Mouse (Mus musculus): ENCODE data around the gene Efna1. TPM values are rescaled to one million over a fixed set of nuclear protein-coding genes. Genes with fewer than 3 reads are reported as not detected.

Gene Efna1
- polyA plus RNA-seq, 1 experiment from 2014 or later, result 174 TPM

DNA sequence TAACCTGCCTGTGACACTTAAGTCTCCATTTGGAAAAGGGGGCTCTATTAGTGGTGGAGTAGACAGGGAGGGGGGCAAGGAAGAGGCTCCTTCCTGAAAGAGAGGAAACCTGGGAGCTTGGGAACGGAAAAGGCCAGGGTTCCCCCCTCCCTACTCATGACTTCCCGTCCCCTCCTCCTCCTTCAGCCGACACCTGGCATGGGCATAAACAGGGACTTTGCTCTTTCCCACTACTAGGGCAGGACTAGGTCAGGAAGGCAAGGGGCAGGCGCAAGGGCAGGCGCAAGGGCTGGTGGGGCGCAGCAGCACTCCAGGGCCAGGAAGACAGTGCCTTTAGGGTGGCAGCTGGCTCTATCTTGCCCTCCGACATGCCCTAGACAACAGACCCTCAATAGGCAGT is 2.8 kb downstream of the Efna1 start:
- peak; percentile 85 for TF ChIP-seq EP300 (IDR thresholded peaks at IDR 0.05)
- no peak for TF ChIP-seq CTCF (IDR thresholded peaks at IDR 0.05)
- H3K27me3 ChIP-seq (replicated peaks; ENCODE audit: insufficient read depth, low read length), result no peaks in the 10 kb centered on the region
- WGBS, result 40% methylated on average over 7 of the region's 7 CpGs
- peak overlapping the region; percentile 81 for H3K9ac ChIP-seq (replicated peaks; ENCODE audit: low read depth)
- ATAC-seq (peak; percentile 27), DNase-seq (ENCODE audit: low spot score) (peak; percentile 81)
- H3K4me2 ChIP-seq (replicated peaks; ENCODE audit: low read depth, low read length), result peak overlapping the region; percentile 81
- H3K9me3 ChIP-seq (ENCODE audit: low read length), result no peaks in the 10 kb centered on the region
- peaks cover 8% of the 10 kb centered on the region; the same call in 1 of the 2 replicates for H3K4me1 ChIP-seq (ENCODE audit: insufficient read depth, low read depth, low read length)
- H3K36me3 ChIP-seq (ENCODE audit: insufficient read depth, low read length), result peaks cover 17% of the 10 kb centered on the region; the same call in 1 of the 2 replicates
- peak overlapping the region; percentile 97 for H3K27ac ChIP-seq (ENCODE audit: low read length)
- H3K4me3 ChIP-seq (ENCODE audit: low read depth, low read length), result peak overlapping the region; percentile 76

- 15% methylated on average over 14 of the region's 14 CpGs for WGBS
- Histone ChIP-seq H3K27me3 (replicated peaks; ENCODE audit: insufficient read depth, low read length) (no peaks in the 10 kb centered on the region), H3K27ac (ENCODE audit: low read length) (peak overlapping the region; percentile 97), H3K4me2 (replicated peaks; ENCODE audit: low read depth, low read length) (peak overlapping the region; percentile 81), H3K4me3 (ENCODE audit: low read depth, low read length) (peak overlapping the region; percentile 76), H3K4me1 (ENCODE audit: insufficient read depth, low read depth, low read length) (peaks cover 8% of the 10 kb centered on the region; the same call in 1 of the 2 replicates), H3K9ac (replicated peaks; ENCODE audit: low read depth) (peak overlapping the region; percentile 81), H3K9me3 (ENCODE audit: low read length) (no peaks in the 10 kb centered on the region), H3K36me3 (ENCODE audit: insufficient read depth, low read length) (peaks cover 21% of the 10 kb centered on the region)
- TF ChIP-seq CTCF (IDR thresholded peaks at IDR 0.05), result no peak
- TF ChIP-seq EP300 (IDR thresholded peaks at IDR 0.05), result no peak
- ATAC-seq, result no peak
- peak; percentile 81 for DNase-seq (ENCODE audit: low spot score)
Measured at GRCm38 (mm10) chr3:89277281-89278021, 3.5 kb downstream of the Efna1 start.

DNA sequence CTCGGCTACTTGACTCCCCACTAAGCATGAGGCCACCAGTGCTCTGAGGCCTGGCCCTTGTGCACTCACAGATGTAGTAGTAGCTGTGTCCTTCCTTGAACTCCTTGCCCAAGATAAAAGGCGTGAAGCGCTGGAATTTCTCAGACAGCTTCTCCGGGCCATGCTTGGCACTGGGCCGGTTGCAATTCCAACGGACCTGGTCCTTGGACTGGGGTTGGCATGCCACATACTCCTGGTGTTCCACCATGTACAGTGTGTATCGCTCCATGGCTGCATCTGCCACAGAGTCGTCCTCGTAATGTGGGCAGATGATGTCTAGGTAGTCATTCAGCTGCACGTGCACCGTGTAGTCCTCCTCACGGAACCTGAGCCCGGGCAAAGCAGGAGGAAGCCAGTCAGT is 4.9 kb downstream of the Efna1 start:
- no peak for TF ChIP-seq EP300 (IDR thresholded peaks at IDR 0.05)
- H3K4me2 ChIP-seq (replicated peaks; ENCODE audit: low read depth, low read length), result peak overlapping the region; percentile 81; the same call in 1 of the 2 replicates
- H3K4me1 ChIP-seq (ENCODE audit: insufficient read depth, low read depth, low read length), result no peaks in the 10 kb centered on the region
- ATAC-seq (no peak), DNase-seq (ENCODE audit: low spot score) (no peak)
- H3K27me3 ChIP-seq (replicated peaks; ENCODE audit: insufficient read depth, low read length), result no peaks in the 10 kb centered on the region
- H3K27ac ChIP-seq (ENCODE audit: low read length), result peak overlapping the region; percentile 97; the same call in 1 of the 2 replicates
- H3K9ac ChIP-seq (replicated peaks; ENCODE audit: low read depth), result no peak overlapping the region
- 79% methylated on average over 13 of the region's 13 CpGs for WGBS
- no peaks in the 10 kb centered on the region for H3K9me3 ChIP-seq (ENCODE audit: low read length)
- no peak overlapping the region for H3K4me3 ChIP-seq (ENCODE audit: low read depth, low read length)
- peaks cover 29% of the 10 kb centered on the region for H3K36me3 ChIP-seq (ENCODE audit: insufficient read depth, low read length)

GRCm38 (mm10) chr3:89271760-89272159 is 9.2 kb downstream of the Efna1 start:
- H3K36me3 ChIP-seq (ENCODE audit: insufficient read depth, low read length), result peaks cover 29% of the 10 kb centered on the region
- H3K4me1 ChIP-seq (ENCODE audit: insufficient read depth, low read depth, low read length), result peaks cover 16% of the 10 kb centered on the region; the same call in 1 of the 2 replicates
- H3K4me2 ChIP-seq (replicated peaks; ENCODE audit: low read depth, low read length), result no peak overlapping the region
- H3K9me3 ChIP-seq (ENCODE audit: low read length), result no peaks in the 10 kb centered on the region
- H3K9ac ChIP-seq (replicated peaks; ENCODE audit: low read depth), result no peak overlapping the region
- TF ChIP-seq CTCF (IDR thresholded peaks at IDR 0.05) (no peak), EP300 (IDR thresholded peaks at IDR 0.05) (no peak)
- H3K27ac ChIP-seq (ENCODE audit: low read length), result no peak overlapping the region
- no peaks in the 10 kb centered on the region for H3K27me3 ChIP-seq (replicated peaks; ENCODE audit: insufficient read depth, low read length)
- ATAC-seq (peak; percentile 25; the same call in 1 of the 2 replicates), DNase-seq (ENCODE audit: low spot score) (peak; percentile 32)
- 48% methylated on average over 6 of the region's 6 CpGs for WGBS
- no peak overlapping the region for H3K4me3 ChIP-seq (ENCODE audit: low read depth, low read length)

DNA sequence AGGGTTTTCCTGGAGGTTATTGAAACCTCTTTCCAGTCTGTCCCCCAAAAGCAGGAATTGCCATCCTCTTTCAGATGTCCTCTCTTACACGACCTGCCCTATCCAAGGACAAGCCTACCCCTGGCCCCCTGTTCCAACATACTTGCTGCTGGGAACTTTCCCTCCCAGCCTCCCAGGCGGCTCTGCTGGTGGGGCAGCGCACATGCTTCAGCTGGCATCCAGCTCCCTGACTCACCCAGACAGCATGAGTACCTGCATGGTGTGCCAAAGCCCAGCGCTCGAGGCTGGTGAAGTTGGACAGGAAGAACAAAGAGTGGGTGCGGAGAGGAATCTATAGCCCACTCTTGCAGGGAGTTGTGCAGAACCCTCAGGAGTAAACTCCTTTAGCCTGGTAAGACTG is 10.1 kb downstream of the Efna1 start:
- WGBS, result 49% methylated on average over 6 of the region's 6 CpGs

GRCm38 (mm10) chr3:89270051-89270755 is 10.7 kb downstream of the Efna1 start, which contains the start of gene Slc50a1:
TSS of gene Slc50a1 (minus strand) at chr3:89270570.
- Histone ChIP-seq H3K9me3 (ENCODE audit: low read length) (no peaks in the 10 kb centered on the region), H3K4me2 (replicated peaks; ENCODE audit: low read depth, low read length) (peak within 1 kb of the TSS; percentile 59), H3K36me3 (ENCODE audit: insufficient read depth, low read length) (peaks cover 18% of the 10 kb centered on the region), H3K4me3 (ENCODE audit: low read depth, low read length) (peak within 1 kb of the TSS; percentile 52), H3K27ac (ENCODE audit: low read length) (peak within 1 kb of the TSS; percentile 79), H3K27me3 (replicated peaks; ENCODE audit: insufficient read depth, low read length) (no peaks in the 10 kb centered on the region), H3K9ac (replicated peaks; ENCODE audit: low read depth) (peak within 1 kb of the TSS; percentile 41), H3K4me1 (ENCODE audit: insufficient read depth, low read depth, low read length) (peaks cover 16% of the 10 kb centered on the region; the same call in 1 of the 2 replicates)
- DNase-seq (ENCODE audit: low spot score) (peak; percentile 83), ATAC-seq (peak; percentile 69)
- 3% methylated on average over 34 of the region's 39 CpGs for WGBS
- no peak for TF ChIP-seq EP300 (IDR thresholded peaks at IDR 0.05)
- peak; percentile 73 for TF ChIP-seq CTCF (IDR thresholded peaks at IDR 0.05)

More for the DNA sequence above, 10.1 kb downstream of the Efna1 start:
- peak; percentile 65 for DNase-seq (ENCODE audit: low spot score)
- H3K9ac ChIP-seq (replicated peaks; ENCODE audit: low read depth), result no peak overlapping the region
- peak; percentile 41 for ATAC-seq
- peak overlapping the region; percentile 52; the same call in 1 of the 2 replicates for H3K4me3 ChIP-seq (ENCODE audit: low read depth, low read length)
- H3K9me3 ChIP-seq (ENCODE audit: low read length), result no peaks in the 10 kb centered on the region
- H3K36me3 ChIP-seq (ENCODE audit: insufficient read depth, low read length), result peaks cover 25% of the 10 kb centered on the region
- H3K4me1 ChIP-seq (ENCODE audit: insufficient read depth, low read depth, low read length), result peaks cover 16% of the 10 kb centered on the region; the same call in 1 of the 2 replicates
- peak overlapping the region; percentile 59 for H3K4me2 ChIP-seq (replicated peaks; ENCODE audit: low read depth, low read length)
- H3K27me3 ChIP-seq (replicated peaks; ENCODE audit: insufficient read depth, low read length), result no peaks in the 10 kb centered on the region
- peak overlapping the region; percentile 79 for H3K27ac ChIP-seq (ENCODE audit: low read length)
- TF ChIP-seq CTCF (IDR thresholded peaks at IDR 0.05) (no peak), EP300 (IDR thresholded peaks at IDR 0.05) (no peak)
